Mouse (Mus musculus) liver, embryonic 13.5 days (tissue): ENCODE data around the gene Rpl29. TPM values are rescaled to one million over a fixed set of nuclear protein-coding genes. Genes with fewer than 3 reads are reported as not detected.

Experiments used
- ATAC-seq: fragments of 200-750 bp; cut with Nextera tagmentation; 2 replicates; pipeline ENCODE4 v1.8.0; 2017; ENCODE audit warnings: low read depth, mild to moderate bottlenecking, moderate number of reproducible peaks, moderate library complexity
- DNase-seq: peaks from one replicate; pipeline ENCODE4 v3.0.0; 2022
- H3K27ac ChIP-seq: fragments of 300-500 bp; sonication (generic); 2 replicates; pipeline ENCODE4 v1.5.1; 2015; ENCODE audit warnings: moderate library complexity, mild to moderate bottlenecking, inconsistent platforms
- H3K27me3 ChIP-seq: fragments of 300-500 bp; sonication (generic); 2 replicates; pipeline ENCODE4 v1.6.1; 2015; ENCODE audit warnings: mild to moderate bottlenecking, inconsistent platforms
- H3K36me3 ChIP-seq: fragments of 300-500 bp; sonication (generic); 2 replicates; pipeline ENCODE4 v1.6.1; 2015; ENCODE audit warnings: mild to moderate bottlenecking, inconsistent platforms
- H3K4me1 ChIP-seq: fragments of 300-500 bp; sonication (generic); replicated peaks from 2 replicates; pipeline ENCODE4 v1.6.1; 2015; ENCODE audit warnings: inconsistent platforms
- H3K4me2 ChIP-seq: fragments of 300-500 bp; sonication (generic); 2 replicates; pipeline ENCODE4 v1.6.1; 2015; ENCODE audit warnings: inconsistent platforms, mild to moderate bottlenecking, moderate library complexity
- H3K4me3 ChIP-seq: fragments of 300-500 bp; sonication (generic); replicated peaks from 2 replicates; pipeline ENCODE4 v1.5.1; 2015; ENCODE audit warnings: mild to moderate bottlenecking, inconsistent platforms
- H3K9ac ChIP-seq: fragments of 300-500 bp; sonication (generic); 2 replicates; pipeline ENCODE4 v1.6.1; 2015; ENCODE audit warnings: mild to moderate bottlenecking, inconsistent platforms
- H3K9me3 ChIP-seq: fragments of 300-500 bp; sonication (generic); replicated peaks from 2 replicates; pipeline ENCODE4 v1.6.1; 2016; ENCODE audit warnings: inconsistent platforms
- WGBS: fragments of 180-500 bp; shearing (Covaris S2); methylation state at CpG from one replicate; pipeline ENCODE4 v1.1.7; 2015; ENCODE audit not compliant: insufficient replicate concordance; 5-methylcytosine and 5-hydroxymethylcytosine counted together
- polyA plus RNA-seq: library from polyadenylated mRNA; unstranded; fragments of >200 nt; fragmentation: Nextera tagmentation; extraction: Ambion mirVana; gene quantifications from 2 replicates; pipeline ENCODE4 v1.2.1, GENCODE M21; 2015

The Rpl29 gene
- polyA plus RNA-seq, 1 experiment from 2014 or later: 835 TPM

DNA sequence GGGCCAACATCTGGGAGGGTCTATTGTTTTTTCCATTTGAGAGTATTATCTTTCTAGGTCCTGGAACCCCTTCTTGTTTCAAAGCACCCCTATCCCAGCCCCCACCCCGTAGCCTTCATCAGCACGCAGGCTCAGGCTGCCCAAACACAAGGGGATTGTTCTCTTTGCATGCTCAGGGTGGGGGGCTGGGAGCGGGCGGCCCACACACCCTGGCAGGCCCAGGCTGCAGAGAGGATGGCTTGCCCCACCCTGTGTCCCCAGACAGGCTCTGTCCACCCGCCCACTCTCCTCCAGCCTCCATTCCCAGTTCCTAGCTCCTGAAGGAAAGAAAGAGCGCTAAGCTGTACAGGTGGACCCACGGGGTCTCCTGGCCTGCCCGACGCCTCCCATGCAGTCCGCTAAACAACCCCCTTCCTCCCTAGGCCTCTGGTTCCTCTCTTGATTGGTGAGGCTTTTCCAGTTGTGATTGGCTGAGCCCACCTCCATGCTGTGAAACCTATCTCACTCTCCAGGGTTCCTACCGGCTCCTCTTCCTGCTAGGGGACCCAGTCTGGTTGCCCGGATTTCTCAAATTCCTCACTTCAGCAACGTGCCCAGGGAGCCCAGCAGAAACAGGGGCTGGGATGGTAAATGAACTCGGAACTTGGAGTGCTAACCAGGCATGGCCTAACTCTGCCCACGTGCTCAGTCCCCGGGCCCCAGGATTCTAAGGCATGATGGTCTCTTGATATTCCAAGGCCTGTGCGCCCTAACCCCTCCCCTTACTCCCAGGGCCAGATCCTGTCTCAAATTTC, 25.8 kb downstream of the Rpl29 start:
- WGBS: 19% methylated on average over 17 of the region's 17 CpGs
- Histone ChIP-seq H3K9ac (peak overlapping the region; percentile 70), H3K4me2 (peak overlapping the region; percentile 87), H3K36me3 (0 out of 2 replicates have a peak, but pooled peaks cover 2% of the 10 kb centered on the region), H3K27ac (peak overlapping the region; percentile 53; the same call in 1 of the 2 replicates), H3K4me1 (peaks cover 66% of the 10 kb centered on the region), H3K9me3 (no peaks in the 10 kb centered on the region), H3K27me3 (peaks cover 48% of the 10 kb centered on the region), H3K4me3 (peak overlapping the region; percentile 66)
- ATAC-seq: no peak
- DNase-seq: no peak

DNA sequence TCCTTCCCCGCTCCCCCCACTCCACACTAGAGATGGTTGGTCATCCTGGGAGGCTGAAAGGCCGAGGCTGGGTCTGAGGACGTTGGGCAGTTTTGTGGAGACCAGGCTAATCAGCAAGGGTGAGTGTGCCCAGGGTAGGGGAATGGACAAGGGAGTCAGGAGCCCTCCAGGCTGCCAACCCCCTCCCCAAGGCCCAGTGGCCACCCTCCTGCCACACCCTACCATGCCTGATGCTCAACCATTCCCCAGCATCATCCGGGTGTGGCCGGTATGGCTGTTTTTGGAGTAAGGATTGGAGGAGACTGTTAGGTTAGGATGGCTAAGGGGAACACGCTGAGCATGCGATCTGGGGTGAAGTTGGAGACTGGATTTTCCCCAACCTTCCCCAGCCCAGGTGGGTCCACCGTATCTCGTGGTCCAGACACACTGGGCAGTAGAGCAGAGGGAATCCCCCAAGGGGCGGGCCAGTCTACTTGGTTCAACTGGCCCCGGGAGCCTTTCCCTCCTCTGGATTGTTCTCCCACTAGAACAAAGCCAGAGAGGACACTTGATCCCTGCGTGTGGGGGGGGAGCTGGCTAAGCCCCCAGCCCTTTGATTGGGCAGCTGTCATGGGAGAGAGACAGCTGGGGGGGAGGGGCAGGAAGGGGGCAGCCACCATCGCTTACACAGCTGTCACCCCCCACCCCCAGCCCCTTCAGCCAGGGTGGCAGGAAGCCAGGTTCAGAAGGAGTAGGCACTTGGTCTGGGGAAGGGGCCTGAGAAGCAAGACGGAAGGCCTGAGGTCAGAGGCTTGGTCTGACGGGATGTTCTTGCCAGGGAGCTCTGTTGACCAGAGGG, 27.3 kb downstream of the Rpl29 start:
- peaks cover 51% of the 10 kb centered on the region for H3K4me1 ChIP-seq
- no peak overlapping the region for H3K27ac ChIP-seq
- H3K36me3 ChIP-seq: peaks cover 5% of the 10 kb centered on the region; the same call in 1 of the 2 replicates
- no peak overlapping the region for H3K4me2 ChIP-seq
- no peaks in the 10 kb centered on the region for H3K9me3 ChIP-seq
- WGBS: 65% methylated on average over 15 of the region's 15 CpGs
- H3K9ac ChIP-seq: no peak overlapping the region
- DNase-seq: no peak
- no peak for ATAC-seq
- no peak overlapping the region for H3K4me3 ChIP-seq
- H3K27me3 ChIP-seq: peaks cover 36% of the 10 kb centered on the region

DNA sequence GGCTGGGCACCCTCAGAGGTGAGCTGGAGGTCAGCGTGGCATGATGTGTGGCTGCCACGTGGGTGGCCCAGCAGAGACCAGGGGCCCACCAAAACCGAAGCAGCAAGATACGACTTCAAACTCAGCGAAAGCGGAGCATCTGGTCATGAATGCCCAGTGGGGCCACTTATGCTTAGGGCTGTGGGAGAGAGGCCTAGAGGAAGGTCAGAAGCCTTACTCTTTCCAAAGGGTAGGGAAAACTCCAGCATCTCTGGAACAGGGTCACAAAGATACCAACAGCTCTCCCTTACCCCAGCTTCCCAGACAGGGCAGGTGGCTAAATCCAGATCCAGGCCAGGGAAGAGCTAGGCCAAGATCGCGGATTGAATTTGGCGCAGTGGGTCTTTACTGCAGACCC, 27.9 kb downstream of the Rpl29 start:
- H3K4me2 ChIP-seq: no peak overlapping the region
- ATAC-seq (no peak), DNase-seq (no peak)
- peaks cover 9% of the 10 kb centered on the region for H3K36me3 ChIP-seq
- no peak overlapping the region for H3K27ac ChIP-seq
- H3K27me3 ChIP-seq: peaks cover 30% of the 10 kb centered on the region
- no peaks in the 10 kb centered on the region for H3K9me3 ChIP-seq
- no peak overlapping the region for H3K9ac ChIP-seq
- WGBS: 72% methylated on average over 9 of the region's 9 CpGs
- H3K4me1 ChIP-seq: peaks cover 46% of the 10 kb centered on the region
- no peak overlapping the region for H3K4me3 ChIP-seq

DNA sequence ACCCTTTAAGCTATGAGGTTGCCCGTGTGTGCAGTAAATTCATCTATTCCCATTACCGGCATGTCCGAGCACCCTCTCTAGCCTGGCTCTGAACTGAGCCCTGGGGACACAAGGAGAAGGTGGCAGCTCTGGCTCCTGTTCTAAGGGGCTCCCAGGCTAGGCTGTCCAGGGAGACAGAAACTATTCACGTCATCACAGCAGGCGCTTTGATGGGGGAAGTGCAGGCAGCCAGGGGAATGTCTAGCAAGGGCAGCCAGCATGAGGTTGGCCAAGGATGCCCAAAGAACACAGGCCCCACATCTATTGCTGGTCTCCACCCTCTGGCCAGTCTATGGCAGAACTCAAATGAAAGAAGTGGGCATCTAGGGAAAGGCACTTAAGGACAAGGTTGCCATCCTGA, 28.7 kb downstream of the Rpl29 start:
- 76% methylated on average over 5 of the region's 5 CpGs for WGBS
- peaks cover 11% of the 10 kb centered on the region for H3K36me3 ChIP-seq
- ATAC-seq (no peak), DNase-seq (no peak)
- no peak overlapping the region for H3K4me2 ChIP-seq
- H3K4me1 ChIP-seq: peaks cover 39% of the 10 kb centered on the region
- no peak overlapping the region for H3K4me3 ChIP-seq
- H3K27ac ChIP-seq: no peak overlapping the region
- peaks cover 22% of the 10 kb centered on the region for H3K27me3 ChIP-seq
- H3K9ac ChIP-seq: no peak overlapping the region
- H3K9me3 ChIP-seq: no peaks in the 10 kb centered on the region

DNA sequence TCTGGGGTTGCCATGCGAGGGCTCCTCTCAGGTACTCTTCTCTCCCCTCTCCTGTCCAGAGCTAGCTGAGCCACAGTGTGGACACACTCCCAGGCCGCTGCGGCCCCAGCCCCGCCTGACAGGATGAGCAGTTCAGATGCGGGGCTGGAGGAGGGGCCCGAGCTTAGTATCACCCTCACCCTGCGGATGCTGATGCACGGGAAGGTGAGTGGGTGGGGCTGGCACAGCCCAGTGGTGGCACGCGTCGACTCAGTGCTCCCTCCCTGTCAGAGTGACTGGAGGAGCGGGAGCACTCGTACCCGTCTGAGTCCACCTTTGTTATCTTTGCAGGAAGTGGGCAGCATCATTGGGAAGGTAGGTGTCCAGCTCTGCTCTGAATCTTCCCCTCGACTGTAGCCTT, 30.7 kb downstream of the Rpl29 start:
- Histone ChIP-seq H3K4me1 (peaks cover 26% of the 10 kb centered on the region), H3K9ac (no peak overlapping the region), H3K9me3 (no peaks in the 10 kb centered on the region), H3K27me3 (peaks cover 22% of the 10 kb centered on the region), H3K36me3 (peaks cover 11% of the 10 kb centered on the region), H3K4me3 (no peak overlapping the region), H3K4me2 (no peak overlapping the region), H3K27ac (no peak overlapping the region)
- 75% methylated on average over 15 of the region's 15 CpGs for WGBS
- DNase-seq (no peak), ATAC-seq (no peak)

DNA sequence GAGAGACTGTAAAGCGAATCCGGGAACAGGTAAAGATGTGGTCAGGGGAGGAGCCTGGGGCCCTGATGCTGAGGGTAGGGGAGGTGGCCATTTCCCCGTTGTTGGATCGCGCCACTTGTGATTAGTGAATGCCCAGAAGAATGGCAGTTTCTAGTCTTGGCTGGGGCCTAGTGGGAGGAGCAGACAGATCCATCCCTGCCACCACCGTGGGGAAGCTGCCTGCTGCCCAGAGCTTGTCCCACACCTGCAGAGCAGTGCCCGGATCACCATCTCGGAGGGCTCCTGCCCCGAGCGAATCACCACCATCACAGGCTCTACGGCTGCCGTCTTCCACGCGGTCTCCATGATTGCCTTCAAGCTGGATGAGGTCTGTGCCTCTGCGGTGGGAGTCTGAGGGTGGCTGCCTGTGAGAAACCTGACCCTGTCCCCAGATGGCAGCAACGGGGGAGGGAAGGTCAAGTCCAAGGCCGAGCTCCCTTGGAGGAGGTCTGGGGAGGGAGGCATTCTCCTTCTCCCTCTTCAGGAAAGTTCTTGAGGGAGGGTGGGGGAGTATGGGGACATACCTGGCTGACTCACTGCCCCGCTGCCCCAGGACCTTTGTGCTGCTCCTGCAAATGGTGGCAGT, 31.3 kb downstream of the Rpl29 start:
- Histone ChIP-seq H3K27me3 (peaks cover 25% of the 10 kb centered on the region), H3K9me3 (no peaks in the 10 kb centered on the region), H3K4me2 (no peak overlapping the region), H3K4me3 (no peak overlapping the region), H3K4me1 (peaks cover 26% of the 10 kb centered on the region), H3K27ac (no peak overlapping the region), H3K36me3 (peaks cover 11% of the 10 kb centered on the region), H3K9ac (no peak overlapping the region)
- WGBS: 77% methylated on average over 18 of the region's 18 CpGs
- DNase-seq (no peak), ATAC-seq (no peak)

DNA sequence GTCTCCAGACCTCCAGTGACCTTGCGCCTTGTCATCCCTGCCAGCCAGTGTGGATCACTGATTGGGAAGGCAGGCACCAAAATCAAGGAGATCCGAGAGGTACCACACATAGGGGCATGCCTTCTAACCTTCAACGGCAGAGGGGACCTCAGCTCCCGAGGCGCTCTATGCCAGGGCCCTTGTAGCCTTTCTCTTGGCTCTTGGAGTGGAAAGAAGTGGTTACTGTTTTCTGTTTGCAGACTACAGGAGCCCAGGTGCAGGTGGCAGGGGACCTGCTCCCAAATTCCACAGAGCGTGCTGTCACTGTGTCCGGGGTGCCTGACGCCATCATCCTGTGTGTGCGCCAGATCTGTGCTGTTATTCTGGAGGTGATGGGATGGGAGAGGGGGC, 31.8 kb downstream of the Rpl29 start:
- Histone ChIP-seq H3K4me1 (peaks cover 25% of the 10 kb centered on the region), H3K9ac (no peak overlapping the region), H3K27me3 (peaks cover 30% of the 10 kb centered on the region), H3K4me3 (no peak overlapping the region), H3K9me3 (no peaks in the 10 kb centered on the region), H3K4me2 (no peak overlapping the region), H3K36me3 (peaks cover 11% of the 10 kb centered on the region), H3K27ac (no peak overlapping the region)
- ATAC-seq (no peak), DNase-seq (no peak)
- WGBS: 81% methylated on average over 9 of the region's 9 CpGs

DNA sequence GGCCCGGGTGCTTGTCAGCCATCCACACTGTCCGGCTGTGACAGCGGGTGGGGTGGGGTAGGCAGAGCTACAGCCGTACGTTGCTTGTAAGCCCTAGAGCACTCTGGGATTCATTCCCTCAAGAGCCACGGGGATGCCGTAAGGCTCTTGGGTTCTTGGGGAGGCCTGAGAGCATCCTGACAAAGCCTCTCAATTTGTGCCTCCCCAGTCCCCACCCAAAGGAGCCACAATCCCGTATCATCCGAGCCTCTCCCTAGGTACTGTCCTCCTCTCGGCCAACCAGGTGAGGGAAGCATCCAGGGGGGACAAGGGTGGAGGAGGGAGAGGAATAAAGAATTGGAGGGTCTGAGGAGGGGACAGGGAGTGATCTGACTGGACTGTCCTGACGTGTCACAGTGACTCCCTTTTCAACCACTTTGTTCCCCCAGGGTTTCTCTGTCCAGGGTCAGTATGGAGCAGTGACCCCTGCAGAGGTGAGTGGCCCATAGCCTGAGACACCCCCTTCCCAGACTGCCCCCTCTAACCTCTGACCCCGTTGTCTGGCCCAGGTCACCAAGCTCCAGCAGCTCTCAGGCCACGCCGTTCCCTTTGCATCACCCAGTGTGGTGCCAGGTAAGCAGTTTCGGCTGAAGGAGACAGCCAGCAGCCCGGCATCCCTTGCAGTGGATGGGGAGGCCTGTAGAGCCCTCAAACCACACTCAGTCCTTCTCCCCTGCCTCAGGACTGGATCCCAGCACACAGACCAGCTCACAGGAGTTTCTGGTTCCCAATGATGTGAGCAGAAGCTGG, 32.6 kb downstream of the Rpl29 start:
- Histone ChIP-seq H3K4me1 (peaks cover 18% of the 10 kb centered on the region), H3K27me3 (peaks cover 36% of the 10 kb centered on the region), H3K4me2 (no peak overlapping the region), H3K9ac (no peak overlapping the region), H3K27ac (no peak overlapping the region), H3K36me3 (peaks cover 11% of the 10 kb centered on the region), H3K4me3 (no peak overlapping the region), H3K9me3 (no peaks in the 10 kb centered on the region)
- no peak for ATAC-seq
- WGBS: 78% methylated on average over 16 of the region's 16 CpGs
- no peak for DNase-seq

DNA sequence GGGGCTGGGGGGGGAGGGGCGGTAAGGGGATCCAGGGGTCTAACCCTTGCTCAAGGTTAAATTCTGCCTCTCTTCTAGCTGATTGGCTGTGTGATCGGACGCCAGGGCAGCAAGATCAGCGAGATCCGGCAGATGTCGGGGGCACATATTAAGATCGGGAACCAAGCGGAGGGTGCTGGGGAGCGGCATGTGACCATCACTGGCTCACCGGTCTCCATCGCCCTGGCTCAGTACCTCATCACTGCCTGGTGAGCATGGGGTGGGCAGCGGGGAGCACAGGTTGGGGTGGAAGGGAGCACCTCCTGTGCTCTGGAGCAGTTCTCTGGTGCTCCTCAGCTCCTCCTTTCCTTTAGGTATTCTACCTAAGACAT, 33.2 kb downstream of the Rpl29 start:
- H3K36me3 ChIP-seq: peaks cover 11% of the 10 kb centered on the region
- H3K4me1 ChIP-seq: peaks cover 16% of the 10 kb centered on the region
- no peak overlapping the region for H3K9ac ChIP-seq
- ATAC-seq: no peak
- 87% methylated on average over 12 of the region's 12 CpGs for WGBS
- no peak for DNase-seq
- H3K27me3 ChIP-seq: peaks cover 40% of the 10 kb centered on the region
- no peaks in the 10 kb centered on the region for H3K9me3 ChIP-seq
- no peak overlapping the region for H3K4me3 ChIP-seq
- no peak overlapping the region for H3K4me2 ChIP-seq
- H3K27ac ChIP-seq: no peak overlapping the region

DNA sequence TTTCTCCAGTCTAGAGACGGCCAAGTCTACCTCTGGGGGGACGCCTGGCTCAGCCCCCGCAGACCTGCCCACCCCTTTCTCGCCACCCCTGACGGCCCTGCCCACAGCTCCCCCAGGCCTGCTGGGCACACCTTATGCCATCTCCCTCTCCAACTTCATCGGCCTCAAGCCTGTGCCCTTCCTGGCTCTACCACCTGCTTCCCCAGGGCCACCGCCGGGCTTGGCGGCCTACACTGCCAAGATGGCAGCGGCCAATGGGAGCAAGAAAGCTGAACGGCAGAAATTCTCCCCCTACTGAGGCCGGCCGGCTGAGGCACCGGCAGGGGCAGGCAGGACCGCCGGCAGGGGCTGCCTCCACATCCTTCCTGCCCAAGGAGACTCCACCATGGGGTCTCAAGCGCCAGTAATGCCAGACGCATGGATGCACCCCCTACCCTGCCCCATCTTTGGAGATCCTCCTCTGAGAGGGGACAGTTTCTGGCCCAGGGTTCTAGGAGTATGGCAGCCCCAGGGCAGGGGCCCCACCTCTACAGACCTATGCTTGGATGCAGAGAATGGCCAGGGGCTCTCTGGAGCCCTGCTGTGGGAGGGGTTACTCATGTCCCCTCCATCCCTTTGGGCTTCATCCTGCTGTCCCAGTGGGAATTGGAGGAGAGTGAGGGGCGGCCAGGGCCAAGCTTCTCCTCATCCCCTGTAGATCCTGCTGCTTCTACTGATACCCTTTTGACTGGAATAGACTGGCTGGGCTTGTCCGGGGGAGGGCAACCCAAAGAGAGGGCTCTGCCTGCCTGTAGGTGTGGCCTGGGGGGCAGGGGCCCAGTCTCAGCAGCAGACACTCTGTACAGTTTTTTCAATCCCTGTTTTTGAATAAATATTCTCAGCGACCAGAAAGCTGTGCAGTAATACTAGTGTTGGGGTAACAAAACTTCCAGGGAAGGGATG, 34.1 kb downstream of the Rpl29 start:
- no peak overlapping the region for H3K4me2 ChIP-seq
- 81% methylated on average over 21 of the region's 21 CpGs for WGBS

More for the DNA sequence above, 34.1 kb downstream of the Rpl29 start:
- H3K9ac ChIP-seq: no peak overlapping the region
- peaks cover 40% of the 10 kb centered on the region for H3K27me3 ChIP-seq
- H3K9me3 ChIP-seq: no peaks in the 10 kb centered on the region
- H3K27ac ChIP-seq: no peak overlapping the region
- H3K36me3 ChIP-seq: peaks cover 11% of the 10 kb centered on the region
- ATAC-seq (no peak), DNase-seq (no peak)
- no peak overlapping the region for H3K4me3 ChIP-seq
- H3K4me1 ChIP-seq: peaks cover 16% of the 10 kb centered on the region
